Mouse (Mus musculus): ENCODE data around the gene Tnni2.

DNA sequence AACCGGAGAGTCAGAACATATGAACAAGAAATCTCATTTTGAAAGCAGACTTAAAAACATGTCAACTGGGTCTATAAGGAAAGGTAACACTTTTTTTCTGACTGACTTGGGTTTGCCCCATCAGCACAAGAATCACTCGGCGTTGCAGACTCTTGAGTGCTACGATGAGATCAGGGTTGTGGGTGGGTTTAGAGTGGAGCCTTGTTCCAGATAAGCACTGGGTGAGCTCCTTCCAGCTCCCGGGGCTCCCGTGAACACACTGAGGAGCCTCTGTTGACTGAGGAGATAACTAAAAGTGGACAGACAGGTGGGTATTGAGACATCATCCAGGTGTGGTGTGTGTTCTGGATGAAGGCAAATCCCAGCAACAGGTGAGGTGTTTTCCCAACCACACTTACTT, 28.3 kb upstream of the Tnni2 start:
- TF ChIP-seq CTCF (IDR thresholded peaks at IDR 0.05; ENCODE audit: borderline replicate concordance, extremely low read depth, insufficient read depth, insufficient read length) (no peak), POLR2A (IDR thresholded peaks at IDR 0.05; ENCODE audit: borderline replicate concordance, extremely low read depth, insufficient read depth, insufficient read length, poor library complexity, severe bottlenecking) (no peak)

Measured in brain, embryonic 14.5 days (tissue).